ENCODE assay signal across 21 mouse cellular contexts in the genomic region with DNA sequence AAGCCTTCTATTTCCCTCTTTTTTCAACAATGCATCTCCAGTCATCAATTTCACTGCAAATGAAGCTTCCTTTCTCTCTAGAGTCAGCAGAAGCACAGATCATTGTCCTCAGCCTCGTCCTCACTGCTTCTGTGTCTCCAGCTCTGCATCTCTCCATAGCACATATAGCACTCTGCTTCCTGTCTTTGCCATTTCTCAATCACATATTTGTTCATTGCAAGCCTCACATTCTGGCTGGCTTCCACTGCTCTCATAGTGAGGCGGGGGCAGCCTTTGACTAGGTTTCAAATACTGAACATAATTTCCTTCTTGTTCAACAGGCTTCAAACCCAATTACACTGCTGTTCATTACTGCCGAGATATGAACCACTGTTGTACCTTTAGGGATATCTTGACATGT.
DNase-seq lines count a peak whose midpoint lies in the region; ATAC-seq and TF ChIP-seq lines count a peak whose summit lies in the region.
"Had no signal": no experiment of that assay in that cellular context is flagged by ENCODE, and none has a peak within 500 bp of the region (broad histone marks: within the 10 kb centered on the region; RNA-seq: fewer than 3 reads in every experiment).

No protein-coding gene starts in this region.

- no peak overlapping the region for H3K4me3 ChIP-seq in lung, embryonic 14.5 days (ENCODE audit: low read depth, low read length)
- H3K4me3 ChIP-seq in lung, embryonic 16.5 days (ENCODE audit: low read length): no peak overlapping the region
- H3K4me3 ChIP-seq: embryonic facial prominence, embryonic 13.5 days; embryonic facial prominence, embryonic 15.5 days; erythroblast, embryonic 14.5 days; forebrain, embryonic 10.5 days; forebrain, embryonic 12.5 days had no signal

- H3K4me2 ChIP-seq in lung, embryonic 14.5 days: no peak overlapping the region
- no peak overlapping the region for H3K4me2 ChIP-seq in lung, embryonic 16.5 days (ENCODE audit: low read depth, low read length)
- H3K4me2 ChIP-seq: embryonic facial prominence, embryonic 13.5 days; embryonic facial prominence, embryonic 15.5 days; forebrain, embryonic 12.5 days had no signal

- DNase-seq in lung, embryonic 14.5 days: peak; percentile 84
- DNase-seq in lung, postnatal 36 days: no peak
- DNase-seq in lung, postnatal 25 days (ENCODE audit: low spot score): no peak
- DNase-seq: adrenal gland, adult 2 months; adrenal gland, postnatal 10 days; adrenal gland, postnatal 25 days; cerebellum, adult 11 months; cerebellum, adult 18-20 months; cerebellum, adult 8-10 months; cerebellum, adult 9-11 months; cerebellum, postnatal 14 days; cerebellum, postnatal 36 days; embryo, embryonic 11 days had no signal

- 34% methylated on average over 3 of the region's 3 CpGs for WGBS in lung, embryonic 14.5 days
- 32% methylated on average over 3 of the region's 3 CpGs for WGBS in lung, embryonic 16.5 days

- H3K27me3 ChIP-seq in lung, embryonic 14.5 days (ENCODE audit: insufficient read depth, low read length): no peaks in the 10 kb centered on the region
- H3K27me3 ChIP-seq in lung, embryonic 16.5 days (ENCODE audit: control insufficient read depth, insufficient read depth, low read depth, low read length): no peaks in the 10 kb centered on the region
- H3K27me3 ChIP-seq: embryonic facial prominence, embryonic 13.5 days; embryonic facial prominence, embryonic 15.5 days; forebrain, embryonic 12.5 days had no signal

- no peak for TF ChIP-seq CTCF in lung, embryonic 14.5 days (IDR thresholded peaks at IDR 0.05; ENCODE audit: low read depth)

- H3K9ac ChIP-seq in lung, embryonic 14.5 days: no peak overlapping the region
- H3K9ac ChIP-seq in lung, embryonic 16.5 days (ENCODE audit: low read length): no peak overlapping the region
- H3K9ac ChIP-seq: embryonic facial prominence, embryonic 13.5 days; embryonic facial prominence, embryonic 15.5 days; forebrain, embryonic 12.5 days had no signal

- H3K36me3 ChIP-seq in lung, embryonic 14.5 days (ENCODE audit: insufficient read depth): no peaks in the 10 kb centered on the region
- no peaks in the 10 kb centered on the region for H3K36me3 ChIP-seq in lung, embryonic 16.5 days (ENCODE audit: control insufficient read depth, insufficient read depth, low read length)
- H3K36me3 ChIP-seq: embryonic facial prominence, embryonic 13.5 days; embryonic facial prominence, embryonic 15.5 days; forebrain, embryonic 10.5 days; forebrain, embryonic 12.5 days had no signal

- no peaks in the 10 kb centered on the region for H3K9me3 ChIP-seq in lung, embryonic 14.5 days (ENCODE audit: low read depth, low read length)
- H3K9me3 ChIP-seq in lung, embryonic 16.5 days (ENCODE audit: control insufficient read depth, low read length): no peaks in the 10 kb centered on the region
- H3K9me3 ChIP-seq: embryonic facial prominence, embryonic 13.5 days; embryonic facial prominence, embryonic 15.5 days; forebrain, embryonic 10.5 days; forebrain, embryonic 12.5 days had no signal

- no peaks in the 10 kb centered on the region for H3K4me1 ChIP-seq in lung, embryonic 14.5 days (ENCODE audit: insufficient read depth)
- H3K4me1 ChIP-seq in lung, embryonic 16.5 days (replicated peaks; ENCODE audit: control insufficient read depth, insufficient read depth, low read length): peaks cover 7% of the 10 kb centered on the region
- H3K4me1 ChIP-seq: embryonic facial prominence, embryonic 13.5 days; embryonic facial prominence, embryonic 15.5 days; forebrain, embryonic 10.5 days; forebrain, embryonic 12.5 days had no signal

- H3K27ac ChIP-seq in lung, embryonic 14.5 days (ENCODE audit: low read depth): no peak overlapping the region
- no peak overlapping the region for H3K27ac ChIP-seq in lung, embryonic 16.5 days (ENCODE audit: low read length)
- H3K27ac ChIP-seq: embryonic facial prominence, embryonic 13.5 days; embryonic facial prominence, embryonic 15.5 days; forebrain, embryonic 10.5 days; forebrain, embryonic 12.5 days had no signal

- peak; percentile 78; the same call in 1 of the 2 replicates for ATAC-seq in lung, embryonic 14.5 days (ENCODE audit: insufficient read depth)
- ATAC-seq in lung, embryonic 16.5 days (ENCODE audit: low read depth): peak; percentile 95
- ATAC-seq: forebrain, embryonic 14.5 days; forebrain, embryonic 16.5 days had no signal
